ENCODE assay signal across 16 mouse cellular contexts in the genomic region with DNA sequence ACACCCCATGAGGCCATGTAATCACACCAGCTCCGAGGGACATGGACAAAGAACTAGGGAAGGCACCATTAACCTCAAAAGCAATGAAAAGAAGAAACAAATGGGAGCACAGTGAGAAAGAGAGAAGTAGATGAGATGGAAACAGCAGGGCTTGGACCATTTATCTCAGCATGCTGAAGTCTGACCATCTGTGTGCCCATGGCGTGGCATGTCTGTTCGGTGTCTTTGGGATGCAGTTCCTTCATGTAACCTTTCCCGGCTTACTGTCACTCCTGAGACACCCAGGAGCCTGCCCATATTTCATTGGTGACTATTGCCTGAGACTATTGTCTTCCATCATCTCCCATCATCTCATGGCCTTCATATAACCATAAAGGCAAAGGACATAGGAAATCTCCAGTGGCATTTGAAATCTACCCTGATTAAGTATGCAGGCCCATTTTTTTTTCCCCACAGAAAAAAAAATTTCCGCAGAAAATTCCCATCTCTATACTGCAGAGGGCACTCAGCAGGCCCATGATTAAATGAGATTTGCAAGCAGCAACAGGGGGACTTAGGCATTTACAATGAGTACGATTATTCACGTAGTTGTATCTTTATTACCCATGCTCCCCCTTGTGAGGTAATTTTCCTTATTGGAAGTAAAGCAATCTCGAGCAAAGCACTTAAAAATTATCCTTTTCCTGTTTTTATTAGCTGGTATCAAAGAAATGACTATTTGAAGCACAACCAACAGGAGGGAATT. TPM values are rescaled to one million over a fixed set of nuclear protein-coding genes. Genes with fewer than 3 reads are reported as not detected.
"Had no signal": no experiment of that assay in that cellular context is flagged by ENCODE, and none has a peak within 500 bp of the region (broad histone marks: within the 10 kb centered on the region; RNA-seq: fewer than 3 reads in every experiment).

No protein-coding gene starts in this region.

- H3K4me3 ChIP-seq: kidney, embryonic 15.5 days; limb, embryonic 12.5 days; liver, embryonic 13.5 days; lung, embryonic 15.5 days; megakaryocyte, embryonic 14.5 days had no signal

- ATAC-seq: liver, postnatal 0 days; midbrain, embryonic 16.5 days had no signal

- H3K36me3 ChIP-seq: kidney, embryonic 15.5 days; limb, embryonic 12.5 days; liver, embryonic 13.5 days; lung, embryonic 15.5 days had no signal

- H3K27me3 ChIP-seq: kidney, embryonic 15.5 days; limb, embryonic 12.5 days; liver, embryonic 13.5 days; lung, embryonic 15.5 days; megakaryocyte, embryonic 14.5 days had no signal

- H3K4me1 ChIP-seq: liver, embryonic 13.5 days; megakaryocyte, embryonic 14.5 days had no signal

- H3K27ac ChIP-seq: kidney, embryonic 15.5 days; limb, embryonic 12.5 days; liver, embryonic 13.5 days; lung, embryonic 15.5 days; macrophage; stomach, postnatal 0 days had no signal

- H3K9me3 ChIP-seq: kidney, embryonic 15.5 days; limb, embryonic 12.5 days; liver, embryonic 13.5 days; lung, embryonic 15.5 days had no signal

- H3K9ac ChIP-seq: kidney, embryonic 15.5 days; limb, embryonic 12.5 days; liver, embryonic 13.5 days; liver, postnatal 0 days; lung, embryonic 15.5 days had no signal

- H3K4me2 ChIP-seq: kidney, embryonic 15.5 days; limb, embryonic 12.5 days; liver, embryonic 13.5 days; lung, embryonic 15.5 days; midbrain, embryonic 11.5 days had no signal

- DNase-seq: kidney, adult 2 months; kidney, postnatal 14 days; layer of hippocampus, adult 9-11 months; liver; liver, embryonic 13.5 days; liver, postnatal 0 days; lung, postnatal 14 days; right cerebral cortex, adult 18-20 months had no signal

RNA-seq across cellular contexts. Expression of a gene that starts 15.0 kb away (rescaled TPM):
- polyA plus RNA-seq: macrophage had no signal
